Mouse (Mus musculus): ENCODE measurements around the gene Iqce.

DNA sequence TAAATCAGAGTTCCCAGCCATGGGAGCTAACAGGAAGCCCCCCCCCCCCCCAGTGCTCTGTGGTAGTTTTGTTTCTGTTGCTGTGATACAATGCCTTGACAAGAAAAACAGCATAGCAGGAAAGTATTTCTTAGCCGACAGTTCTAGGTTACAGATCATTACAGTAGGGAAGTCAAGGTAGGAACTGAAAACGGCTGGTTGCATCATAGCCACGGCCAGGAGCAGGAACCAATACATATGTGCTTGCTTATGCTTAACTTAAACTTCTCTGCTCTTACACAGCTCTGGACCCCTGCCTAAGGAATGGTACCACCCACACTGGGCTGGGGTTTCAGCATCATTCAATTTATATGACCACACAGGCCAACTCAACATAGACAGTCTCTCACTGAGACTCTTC lies 31.2 kb upstream of the Iqce start:
- no peak for TF ChIP-seq CTCF (conservative IDR thresholded peaks at IDR 0.05; ENCODE audit: low read length)
- no peak for TF ChIP-seq POU5F1 (IDR thresholded peaks at IDR 0.05; ENCODE audit: borderline replicate concordance, low read length)
- TF ChIP-seq NANOG (IDR thresholded peaks at IDR 0.05; ENCODE audit: borderline replicate concordance, low read length) = no peak

Data from E14TG2a.4 (cell line).